Mouse (Mus musculus): ENCODE data around the gene Arap1.

Gene Arap1

DNA sequence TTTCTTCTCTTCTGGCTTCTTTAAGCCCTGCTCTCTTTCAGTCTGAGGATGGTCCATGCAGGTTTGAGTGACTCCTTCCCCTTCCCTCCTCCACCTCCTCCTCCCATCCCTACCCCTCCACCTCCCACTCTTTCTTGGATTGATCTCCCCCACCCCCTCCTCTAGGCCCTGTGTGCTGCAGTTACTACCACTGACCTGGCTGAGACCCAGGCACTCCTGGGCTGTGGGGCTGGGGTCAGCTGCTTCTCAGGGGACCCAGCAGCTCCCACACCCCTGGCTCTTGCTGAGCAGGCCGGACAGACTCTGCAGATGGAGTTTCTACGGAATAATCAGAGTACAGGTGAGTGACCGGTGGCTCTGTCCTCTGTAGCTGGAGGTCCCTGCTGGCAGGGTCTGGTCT lies 46.7 kb downstream of the Arap1 start:
- no peak for DNase-seq (ENCODE audit: low spot score)

DNA sequence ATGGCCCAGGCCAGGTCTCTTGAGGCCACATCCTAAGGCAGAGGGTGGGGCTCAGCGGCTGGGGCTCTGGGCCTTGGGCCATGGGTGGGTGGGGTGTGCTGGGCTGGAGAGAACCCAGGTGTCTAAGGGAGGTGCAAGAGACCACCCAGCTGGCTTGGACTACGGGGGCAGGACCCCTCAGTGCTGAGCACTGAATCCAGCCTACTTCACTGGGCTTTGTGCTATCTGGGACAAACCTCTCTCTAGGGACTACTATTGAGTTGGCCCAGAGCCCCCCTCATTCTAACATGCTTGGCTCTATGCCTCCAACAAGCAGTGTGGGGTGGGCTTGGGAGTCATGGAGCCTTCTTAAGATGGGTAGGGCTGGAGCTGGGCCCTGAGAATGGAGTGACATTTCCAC lies 47.6 kb downstream of the Arap1 start:
- no peak for DNase-seq (ENCODE audit: low spot score)

DNA sequence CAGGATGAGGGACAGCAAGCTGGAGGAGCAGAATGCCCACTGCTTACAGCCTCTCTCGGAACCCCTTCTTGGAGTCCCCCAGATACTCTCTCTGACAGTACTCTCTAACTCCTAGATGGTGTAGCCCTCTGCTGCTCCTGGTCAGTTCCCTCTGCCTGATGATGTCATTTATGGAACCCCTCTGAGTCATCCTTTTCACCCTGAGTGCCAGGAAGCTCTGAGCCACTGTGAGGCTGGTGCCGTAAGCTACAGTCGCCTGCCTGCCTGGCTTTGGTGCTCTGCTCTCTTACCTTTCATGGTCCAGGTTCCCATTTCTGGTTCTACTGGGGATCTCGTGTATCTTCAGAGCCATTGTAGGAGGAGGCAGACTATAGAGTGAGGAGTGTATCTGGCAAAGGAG lies 49.3 kb downstream of the Arap1 start:
- DNase-seq (ENCODE audit: low spot score) = no peak

GRCm38 (mm10) chr7:101401510-101401909 lies 53.6 kb downstream of the Arap1 start:
- no peak for DNase-seq (ENCODE audit: low spot score)

DNA sequence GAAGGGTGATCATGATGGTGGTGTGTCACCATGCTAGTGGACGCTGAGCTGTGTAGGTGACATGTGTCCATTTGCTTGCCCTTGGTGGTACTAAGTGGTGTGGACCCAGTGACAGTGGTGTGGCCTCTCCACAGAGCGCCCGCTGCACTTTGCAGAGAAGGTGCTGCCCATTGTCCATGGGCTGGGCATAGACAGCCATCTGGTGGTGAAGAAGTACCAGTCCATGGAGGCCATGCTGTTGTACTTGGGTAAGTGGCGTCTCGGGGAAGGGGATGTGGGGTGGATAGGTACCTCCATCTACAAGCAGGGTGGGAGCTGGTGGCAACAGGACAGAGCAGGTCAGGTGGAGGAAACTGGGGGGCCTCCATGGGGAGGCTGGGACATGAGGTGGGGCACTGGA lies 56.0 kb downstream of the Arap1 start:
- DNase-seq (ENCODE audit: low spot score) = no peak

- no peak for DNase-seq (ENCODE audit: low spot score)
Measured at GRCm38 (mm10) chr7:101410267-101410936, 62.5 kb downstream of the Arap1 start, which contains the start of gene Gm45837. Gene Gm45837 (plus strand): TSS chr7:101410886.

DNA sequence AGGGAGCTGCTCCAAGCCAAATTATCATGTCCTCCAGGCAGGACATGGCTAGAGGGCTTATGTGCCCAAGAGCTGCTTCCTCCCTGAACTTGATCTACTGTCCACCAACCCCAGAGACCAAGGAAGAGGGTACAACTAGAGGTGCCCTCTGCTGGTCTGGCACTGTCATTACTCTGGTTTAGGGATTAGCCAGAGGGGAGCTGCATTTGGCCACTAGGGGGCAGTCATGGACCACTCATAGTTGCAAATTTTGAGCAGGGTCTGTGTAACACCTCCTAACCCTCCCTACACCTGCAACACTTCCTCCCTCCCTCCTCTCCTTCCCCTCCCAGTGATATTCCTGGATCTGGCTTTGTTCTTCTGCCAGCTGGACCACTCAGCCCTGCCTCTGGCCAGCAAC lies 64.9 kb downstream of the Arap1 start:
- peak; percentile 46 for DNase-seq (ENCODE audit: low spot score)

- DNase-seq (ENCODE audit: low spot score) = no peak
Measured at GRCm38 (mm10) chr7:101414209-101414608, 66.3 kb downstream of the Arap1 start.

DNA sequence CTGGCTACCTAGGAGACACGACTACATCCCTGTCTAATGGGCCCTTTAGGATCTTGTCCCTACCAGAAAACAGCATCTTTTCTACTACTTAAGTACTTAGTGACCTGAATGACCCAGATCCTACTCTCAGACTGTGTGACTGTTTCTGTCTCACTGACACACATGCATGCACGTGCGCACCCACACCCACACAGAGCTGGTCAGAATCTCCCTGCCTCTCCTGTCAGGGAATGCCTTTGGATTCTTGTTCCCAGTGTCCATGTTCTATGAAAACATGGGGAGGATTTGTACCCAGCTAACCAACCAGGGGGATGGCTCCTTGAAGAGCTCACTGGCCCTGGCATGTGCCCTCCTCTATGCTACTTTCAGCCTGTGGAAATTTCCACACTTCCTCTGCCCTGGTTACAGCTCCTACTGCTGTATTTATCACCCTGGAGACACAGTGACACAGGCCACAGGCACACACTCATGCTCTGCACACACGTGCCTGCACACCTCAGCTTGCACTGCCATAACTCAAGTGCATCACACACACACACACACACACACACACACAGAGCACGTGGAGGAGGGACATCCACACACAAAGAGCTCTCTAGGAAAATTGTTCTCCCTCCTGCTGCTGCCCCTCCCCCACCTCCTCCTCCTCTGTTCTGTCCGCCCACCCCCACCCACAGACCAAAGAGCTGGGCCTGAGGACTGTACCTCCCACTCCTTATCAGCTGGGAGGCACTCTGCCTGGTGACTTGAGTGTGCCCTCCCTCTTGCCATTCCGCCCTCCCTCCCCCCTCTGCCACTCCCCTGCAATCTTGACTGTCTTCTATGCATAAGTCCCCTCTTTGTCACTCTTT lies 67.0 kb downstream of the Arap1 start:
- DNase-seq (ENCODE audit: low spot score) = no peak

DNA sequence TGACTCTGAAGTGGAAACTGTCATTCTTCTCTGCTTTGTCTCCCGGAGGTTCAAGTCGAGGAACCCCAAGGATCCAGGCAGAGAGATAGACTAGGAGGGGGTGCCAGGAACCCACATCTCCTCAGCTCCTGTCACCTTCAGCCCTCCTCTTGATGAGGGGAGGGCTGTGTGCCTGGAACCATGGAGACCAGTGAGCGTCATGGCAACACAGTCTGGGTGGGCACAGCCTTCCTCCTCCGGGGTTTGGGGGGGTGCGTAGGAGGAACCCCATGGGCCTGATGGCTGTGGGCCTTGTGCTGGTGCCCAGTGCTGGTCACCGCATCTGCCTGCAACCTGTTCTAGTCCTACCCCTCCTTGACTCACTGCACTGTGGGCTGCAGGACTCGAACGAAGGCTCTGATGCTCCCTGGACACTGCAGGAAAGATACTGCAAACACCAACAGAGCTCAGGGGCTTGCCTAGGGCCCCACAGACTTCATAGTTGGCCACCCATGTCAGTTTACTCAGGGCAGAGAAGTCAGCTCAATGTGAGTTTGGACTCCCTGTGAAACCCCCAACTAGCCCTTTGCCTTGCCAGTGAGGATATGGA lies 67.7 kb downstream of the Arap1 start:
- DNase-seq (ENCODE audit: low spot score) = no peak

GRCm38 (mm10) chr7:101416391-101416790 lies 68.5 kb downstream of the Arap1 start:
- no peak for DNase-seq (ENCODE audit: low spot score)

DNA sequence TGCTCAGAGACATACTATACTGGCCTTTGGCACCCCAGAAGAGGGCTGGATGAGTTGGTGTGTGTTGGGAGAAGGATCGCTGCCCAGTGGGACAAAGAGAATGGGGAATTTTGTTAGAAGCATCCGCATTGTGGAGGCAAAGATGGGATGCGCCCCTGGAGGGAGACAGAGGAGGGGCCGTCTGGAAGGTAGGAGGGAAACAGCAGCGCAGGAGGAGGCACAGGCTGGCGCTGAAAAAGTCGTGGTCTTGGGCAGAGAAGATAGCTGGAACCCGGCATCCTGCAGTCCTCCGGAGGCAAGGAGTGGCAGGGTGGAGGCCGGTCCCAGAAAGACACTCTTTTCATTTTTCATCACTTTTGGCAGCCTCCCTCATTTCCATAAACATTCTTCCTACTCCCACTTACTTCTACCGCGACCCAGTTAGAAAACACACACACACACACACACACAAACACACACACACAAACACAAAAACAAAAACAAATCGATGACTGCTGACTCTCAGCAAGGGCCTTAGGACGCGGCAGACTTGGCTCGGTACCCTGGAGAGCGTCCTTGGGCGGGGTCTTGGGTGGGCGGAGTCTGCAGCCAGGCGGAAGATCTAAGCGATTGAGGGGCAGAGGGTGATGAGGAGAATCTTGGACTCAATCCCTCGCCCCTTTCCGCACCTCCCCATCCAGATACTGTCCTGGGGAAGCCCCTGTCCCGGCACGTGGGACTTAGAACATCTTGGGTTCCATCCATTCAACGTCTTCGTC lies 71.3 kb downstream of the Arap1 start:
- DNase-seq (ENCODE audit: low spot score) = no peak

GRCm38 (mm10) chr7:101421529-101421928 lies 73.7 kb downstream of the Arap1 start, which contains the start of gene Pde2a:
Gene Pde2a (plus strand): TSS chr7:101421691.
- no peak for DNase-seq (ENCODE audit: low spot score)

GRCm38 (mm10) chr7:101422069-101422468 lies 74.2 kb downstream of the Arap1 start:
- DNase-seq (ENCODE audit: low spot score) = peak; percentile 23

DNA sequence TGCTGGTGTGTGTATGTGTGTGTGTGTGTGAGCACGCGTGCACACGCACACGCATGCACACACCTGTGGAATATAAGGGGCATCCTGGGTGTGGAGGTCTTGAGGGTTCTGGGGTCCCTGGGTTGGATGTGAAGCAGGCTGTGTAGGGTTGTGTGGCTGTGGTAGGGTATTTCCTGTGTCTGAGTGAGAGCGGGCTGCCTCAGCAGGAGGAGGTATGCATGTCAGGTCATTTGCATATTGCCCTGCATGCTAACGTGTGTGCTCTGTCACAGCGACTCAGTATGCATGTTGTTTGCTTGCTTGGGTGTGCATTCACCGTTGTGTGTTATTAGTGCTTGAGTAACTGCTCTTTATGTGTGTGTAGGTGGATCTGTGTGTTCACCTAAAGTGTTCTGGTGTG lies 74.8 kb downstream of the Arap1 start:
- DNase-seq (ENCODE audit: low spot score) = no peak

DNA sequence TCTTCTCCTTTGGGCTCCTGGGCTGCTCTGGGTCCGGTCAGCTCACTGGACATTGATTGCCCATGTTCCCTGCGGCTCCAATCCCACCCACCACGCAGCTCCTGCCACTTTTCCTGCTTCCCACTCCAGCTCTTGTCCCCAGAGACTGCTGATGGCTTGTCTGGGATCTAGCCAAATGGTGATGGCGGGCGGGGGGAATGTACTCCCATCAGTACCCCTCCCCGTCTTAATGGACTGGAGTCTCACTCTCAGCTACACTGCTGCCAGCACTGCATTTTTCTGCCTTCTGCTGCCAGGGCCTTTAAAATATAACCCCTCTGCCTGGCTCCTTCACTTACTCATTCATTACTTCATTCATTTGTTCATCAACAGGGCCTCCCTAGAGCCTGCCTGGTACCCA lies 76.1 kb downstream of the Arap1 start:
- DNase-seq (ENCODE audit: low spot score) = no peak

DNA sequence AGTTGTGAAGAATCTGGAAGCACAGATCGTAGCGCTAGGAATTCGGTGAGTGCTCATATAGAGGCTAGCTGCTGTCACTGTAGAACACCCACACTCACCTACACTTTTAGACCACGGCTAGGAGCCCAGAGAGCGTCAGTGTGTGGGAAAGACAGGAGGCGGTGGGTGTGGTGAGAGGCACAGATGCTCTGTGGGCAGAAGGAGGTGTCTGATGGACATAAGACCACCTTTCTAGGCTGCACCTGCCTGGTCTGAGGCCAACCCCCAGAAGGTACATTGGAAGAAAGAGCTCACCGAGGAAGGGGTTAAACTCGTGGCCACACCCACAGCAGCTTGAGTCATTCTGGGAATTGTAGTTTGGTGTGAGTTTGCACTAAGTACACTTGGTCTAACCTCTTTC lies 78.8 kb downstream of the Arap1 start:
- DNase-seq (ENCODE audit: low spot score) = no peak

DNA sequence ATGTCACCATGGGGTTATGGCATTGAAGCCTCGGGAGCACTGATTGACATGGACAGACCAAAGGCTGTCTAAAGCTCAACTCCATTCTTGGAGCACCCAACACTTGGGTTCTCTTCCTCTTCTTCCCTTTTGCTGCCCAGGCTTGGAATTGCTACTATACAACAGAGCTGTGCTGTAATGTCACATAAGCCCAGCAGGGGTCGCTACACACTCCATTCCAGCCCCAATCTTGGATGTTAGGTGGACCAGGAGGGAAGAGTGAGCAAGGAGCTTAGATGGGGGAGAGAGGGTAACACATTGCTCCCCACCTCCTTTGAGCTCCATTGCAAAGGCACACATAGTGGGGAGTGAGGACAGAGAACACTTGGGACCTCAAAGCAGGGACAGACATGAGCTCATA lies 79.9 kb downstream of the Arap1 start:
- DNase-seq (ENCODE audit: low spot score) = no peak

DNA sequence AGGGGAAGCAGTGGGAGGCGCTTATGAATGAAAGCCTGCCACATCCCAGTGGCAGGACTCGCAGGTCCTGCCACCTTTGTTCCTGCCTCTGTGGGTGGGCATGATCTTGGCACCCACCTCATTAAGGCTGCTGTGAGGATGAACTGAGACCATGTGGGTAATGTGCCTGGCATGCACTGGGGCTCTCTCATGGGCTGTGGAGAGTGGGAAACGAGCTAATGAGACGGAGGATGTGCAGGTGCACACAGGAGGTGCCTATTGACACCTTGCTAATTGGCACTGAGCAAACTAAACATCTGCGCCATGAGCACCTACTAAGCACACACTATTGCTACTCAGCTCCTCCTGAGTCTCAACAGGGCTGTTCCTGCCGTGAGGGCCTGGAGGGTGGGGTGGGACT lies 87.2 kb downstream of the Arap1 start:
- DNase-seq (ENCODE audit: low spot score) = no peak

GRCm38 (mm10) chr7:101437876-101438275 lies 90.0 kb downstream of the Arap1 start:
- DNase-seq (ENCODE audit: low spot score) = no peak

- no peak for DNase-seq (ENCODE audit: low spot score)
Measured at GRCm38 (mm10) chr7:101443093-101443492, 95.2 kb downstream of the Arap1 start.

GRCm38 (mm10) chr7:101444211-101444610 lies 96.3 kb downstream of the Arap1 start:
- DNase-seq (ENCODE audit: low spot score) = no peak

Measured in yolk sac, embryonic 10.5 days (tissue).